Mouse (Mus musculus) retina, embryonic 14.5 days (tissue): ENCODE results near the gene Olfr1445.

Experiments
- DNase-seq: peaks from one replicate; pipeline ENCODE4 v3.0.0-alpha.2; 2015; ENCODE audit warnings: low spot score

Gene Olfr1445

GRCm38 (mm10) chr19:12883555-12883954 is at the start of gene Olfr1445:
Gene Olfr1445, plus strand, starts transcription at chr19:12883855.
- no peak for DNase-seq

- no peak for DNase-seq
Observed at GRCm38 (mm10) chr19:12838507-12838906, 45.1 kb upstream of the Olfr1445 start.

- no peak for DNase-seq
Observed at GRCm38 (mm10) chr19:12846382-12846781, 37.3 kb upstream of the Olfr1445 start, which contains the start of gene Gm5244. Gene Gm5244, plus strand, starts transcription at chr19:12846682.

GRCm38 (mm10) chr19:12856983-12857382 is 26.7 kb upstream of the Olfr1445 start, which contains the start of gene Olfr1444:
Gene Olfr1444, plus strand, starts transcription at chr19:12857283.
- no peak for DNase-seq

GRCm38 (mm10) chr19:12893424-12893823 is 9.8 kb downstream of the Olfr1445 start, which contains the start of gene Olfr1446:
Gene Olfr1446, minus strand, starts transcription at chr19:12893524.
- DNase-seq: no peak

- DNase-seq: no peak
Observed at GRCm38 (mm10) chr19:12903643-12904042, 20.0 kb downstream of the Olfr1445 start, which contains the start of gene Olfr1447. Gene Olfr1447, minus strand, starts transcription at chr19:12903743.

- DNase-seq: no peak
Observed at GRCm38 (mm10) chr19:12924319-12924718, 40.7 kb downstream of the Olfr1445 start, which contains the start of gene Olfr1448. Gene Olfr1448, minus strand, starts transcription at chr19:12924419.

- DNase-seq: no peak
Observed at GRCm38 (mm10) chr19:12930540-12930939, 46.9 kb downstream of the Olfr1445 start, which contains the start of gene Olfr1449. Gene Olfr1449, plus strand, starts transcription at chr19:12930840.
